Mouse (Mus musculus): Measurements from ENCODE around the gene Podxl2.

Gene Podxl2

DNA sequence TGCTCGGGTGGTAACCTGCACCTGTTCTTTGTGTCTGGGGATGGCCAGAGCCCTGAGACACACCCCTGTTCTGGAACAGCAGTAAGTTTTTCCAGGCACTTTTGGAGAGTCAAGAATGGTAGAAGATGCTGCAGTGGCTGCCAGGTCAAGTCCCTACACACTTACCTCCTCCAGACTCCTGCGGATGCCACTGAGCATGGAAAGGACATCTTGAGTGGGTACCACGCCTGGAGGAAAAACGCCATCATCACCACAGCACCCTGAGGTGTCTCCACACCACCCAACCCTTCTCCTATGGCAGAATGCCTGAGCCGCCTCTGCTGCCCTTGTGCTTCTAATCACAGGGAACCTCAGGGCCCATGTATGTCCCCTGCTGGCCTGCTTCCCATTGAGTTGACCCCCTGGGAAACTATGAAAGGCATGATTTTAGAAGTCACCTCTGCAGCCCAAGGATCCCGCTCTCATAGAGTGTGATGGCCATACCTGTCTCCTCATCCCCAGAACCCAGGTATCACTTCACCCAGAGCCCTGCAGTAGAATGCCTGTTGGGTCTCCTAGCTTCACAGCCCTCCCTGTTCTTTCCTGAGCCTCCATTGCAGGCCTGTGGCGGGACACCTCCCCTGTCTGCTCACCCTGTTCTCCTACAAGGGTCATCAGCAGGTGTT, 29.8 kb downstream of the Podxl2 start:
- DNase-seq (ENCODE audit: extremely low spot score, low spot score): no peak

GRCm38 (mm10) chr6:88843781-88844725, 30.8 kb downstream of the Podxl2 start:
- no peak for DNase-seq (ENCODE audit: extremely low spot score, low spot score)

- no peak for DNase-seq (ENCODE audit: extremely low spot score, low spot score)
These were observed 31.6 kb downstream of the Podxl2 start for GRCm38 (mm10) chr6:88843241-88843640.

GRCm38 (mm10) chr6:88842731-88843151, 32.1 kb downstream of the Podxl2 start:
- no peak for DNase-seq (ENCODE audit: extremely low spot score, low spot score)

GRCm38 (mm10) chr6:88841781-88842689, 32.8 kb downstream of the Podxl2 start, which contains the start of gene Abtb1:
Gene Abtb1, minus strand, starts transcription at chr6:88841984.
- DNase-seq (ENCODE audit: extremely low spot score, low spot score): peak; percentile 98

DNA sequence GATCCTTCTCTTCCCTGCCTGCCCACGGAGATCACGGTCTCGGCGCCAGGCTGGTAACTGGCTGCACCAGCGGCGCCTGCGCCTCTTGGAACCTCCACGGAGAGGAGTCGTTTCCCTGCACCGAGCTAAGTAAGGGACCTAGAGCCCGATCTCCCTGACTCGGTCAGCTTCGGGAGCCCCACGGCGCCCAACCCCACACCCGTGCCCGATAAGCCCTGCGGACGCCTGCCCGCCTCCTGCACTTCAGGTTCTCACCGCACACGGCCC, 33.4 kb downstream of the Podxl2 start:
- no peak for DNase-seq (ENCODE audit: extremely low spot score, low spot score)

DNA sequence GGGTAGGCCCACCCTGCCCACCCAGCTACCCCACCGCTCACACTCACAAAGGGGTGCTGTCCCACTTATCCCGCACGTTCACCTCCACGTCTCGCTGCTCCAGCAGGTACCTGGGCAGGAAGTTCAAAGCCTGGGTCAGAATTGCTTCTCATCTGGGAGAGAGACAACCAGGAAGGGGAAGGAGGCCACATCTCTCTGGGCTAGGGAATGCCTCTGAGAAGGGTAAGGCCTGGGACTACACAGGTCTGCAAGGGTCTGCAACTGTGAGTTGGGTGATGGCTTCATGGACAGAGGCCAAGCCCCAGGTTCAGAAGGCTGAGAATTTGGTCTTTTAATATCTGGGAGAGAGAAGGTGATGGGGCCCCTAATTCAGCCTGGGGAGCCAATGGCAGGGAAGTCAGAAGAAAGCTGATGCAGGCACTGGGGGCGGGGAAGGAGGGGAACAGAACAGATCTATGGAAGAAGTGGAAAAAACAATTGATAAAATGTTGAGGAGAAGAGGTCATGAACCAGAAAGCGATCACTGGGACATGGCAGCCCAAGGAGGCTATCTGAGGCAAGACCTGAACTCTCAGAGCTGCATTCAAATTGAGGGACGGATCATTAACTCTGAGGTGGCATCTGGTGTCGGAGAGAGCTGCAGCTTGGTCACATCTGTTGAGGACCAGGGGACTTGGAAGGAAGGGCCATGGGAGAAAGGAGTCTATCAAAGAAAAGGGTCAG, 33.9 kb downstream of the Podxl2 start:
- DNase-seq (ENCODE audit: extremely low spot score, low spot score): no peak

- DNase-seq (ENCODE audit: extremely low spot score, low spot score): no peak
These were observed 34.6 kb downstream of the Podxl2 start for GRCm38 (mm10) chr6:88840211-88840610.

DNA sequence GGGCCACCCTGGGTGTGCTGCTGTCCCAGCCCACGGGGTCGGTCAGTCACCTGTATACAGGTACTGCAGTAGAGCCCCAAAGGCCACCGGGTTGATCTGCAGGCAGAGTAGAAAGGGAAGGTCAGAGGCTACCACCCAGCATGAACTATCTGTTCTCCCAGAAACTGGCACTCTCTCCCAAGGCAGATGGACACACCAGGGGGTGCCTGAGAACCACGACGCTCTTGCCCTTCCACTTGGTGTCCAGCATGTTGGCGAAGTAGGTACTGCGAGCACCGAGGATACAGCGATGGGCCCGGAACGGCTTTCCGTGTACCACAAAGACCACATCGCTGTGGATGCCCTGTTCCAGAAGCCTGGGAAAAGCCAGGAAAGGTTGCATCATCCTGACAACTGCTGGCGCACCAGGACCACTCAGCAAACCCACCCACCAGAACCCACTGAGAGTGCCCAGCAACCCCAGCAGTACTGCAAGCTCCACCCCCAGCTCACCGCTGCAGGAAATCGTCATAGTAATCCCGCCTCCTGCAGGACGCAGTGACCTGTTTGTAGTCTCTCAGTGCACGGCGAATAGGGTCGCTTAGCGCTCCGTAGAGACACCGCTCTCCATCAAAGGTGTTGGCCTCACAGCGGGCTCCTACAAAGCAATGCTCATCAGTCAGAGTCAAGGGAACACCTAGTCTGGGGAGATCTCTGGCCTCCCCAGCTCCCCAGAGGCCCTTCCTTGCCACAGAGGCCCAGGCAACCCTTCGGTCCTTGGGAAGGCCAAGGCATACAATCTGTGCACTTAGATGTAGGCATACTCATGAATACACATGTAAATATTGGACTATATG, 35.5 kb downstream of the Podxl2 start:
- no peak for DNase-seq (ENCODE audit: extremely low spot score, low spot score)

- DNase-seq (ENCODE audit: extremely low spot score, low spot score): no peak
These were observed 36.2 kb downstream of the Podxl2 start for GRCm38 (mm10) chr6:88838613-88839012.

GRCm38 (mm10) chr6:88837999-88838398, 36.8 kb downstream of the Podxl2 start:
- no peak for DNase-seq (ENCODE audit: extremely low spot score, low spot score)

GRCm38 (mm10) chr6:88836178-88836819, 38.5 kb downstream of the Podxl2 start:
- no peak for DNase-seq (ENCODE audit: extremely low spot score, low spot score)

DNA sequence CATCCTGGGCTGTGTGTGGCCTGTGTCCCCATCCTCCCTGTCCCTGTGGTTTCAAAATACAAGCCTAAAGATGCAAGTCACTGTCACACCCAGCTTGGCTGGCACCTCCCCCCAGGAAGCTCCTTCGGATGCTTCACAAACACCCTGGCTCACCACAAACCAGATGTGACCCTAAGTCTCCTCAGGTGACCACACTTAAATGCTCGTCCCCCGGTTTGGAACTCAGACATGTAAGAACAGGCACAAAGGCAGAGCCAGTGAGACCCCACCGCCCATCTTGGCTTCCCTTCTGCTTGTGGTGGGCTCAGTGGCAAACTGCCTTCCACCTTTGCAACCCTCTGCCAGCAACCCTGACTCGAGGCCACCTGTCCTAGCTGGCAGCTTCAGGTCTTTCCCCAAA, 39.8 kb downstream of the Podxl2 start:
- no peak for DNase-seq (ENCODE audit: extremely low spot score, low spot score)

GRCm38 (mm10) chr6:88833340-88834140, 41.3 kb downstream of the Podxl2 start:
- DNase-seq (ENCODE audit: extremely low spot score, low spot score): no peak

DNA sequence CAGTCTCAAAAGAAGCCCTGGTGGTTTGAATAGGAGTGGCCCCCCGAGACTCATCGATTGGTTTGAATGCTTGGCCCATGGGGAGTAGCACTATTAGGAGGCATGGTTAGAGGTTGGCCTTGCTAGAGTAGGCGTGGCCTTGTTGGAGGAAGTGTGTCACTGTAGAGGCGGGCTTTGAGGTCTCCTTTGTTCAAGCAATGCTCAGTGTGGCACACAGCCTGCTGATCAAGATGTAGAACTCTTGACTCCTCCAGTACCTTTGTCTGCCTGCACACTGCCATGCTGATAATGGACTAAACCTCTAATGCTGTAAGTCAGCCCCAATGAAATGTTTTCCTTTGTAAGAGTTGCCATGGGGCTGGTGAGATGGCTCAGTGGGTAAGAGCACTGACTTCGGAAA, 42.2 kb downstream of the Podxl2 start:
- no peak for DNase-seq (ENCODE audit: extremely low spot score, low spot score)

DNA sequence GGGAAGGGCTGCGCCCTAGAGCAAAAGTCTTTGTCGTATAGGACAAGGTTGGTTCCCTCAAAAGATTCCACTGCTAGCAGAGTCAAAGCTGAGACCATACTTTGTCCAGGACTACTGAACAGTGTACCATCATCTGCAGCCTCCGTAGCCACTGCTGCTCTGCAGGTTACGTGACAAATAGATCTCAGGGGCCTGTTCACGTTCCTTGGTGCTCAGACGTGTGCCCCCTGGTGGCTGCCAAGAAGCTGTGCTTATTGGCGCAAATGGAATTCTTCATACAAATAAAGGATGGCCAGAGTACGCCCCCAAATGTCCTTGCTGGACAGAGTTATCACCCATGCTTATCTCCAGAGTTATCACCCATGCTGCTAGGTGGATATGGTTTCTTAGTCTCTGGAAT, 43.4 kb downstream of the Podxl2 start:
- peak; percentile 68 for DNase-seq (ENCODE audit: extremely low spot score, low spot score)

DNA sequence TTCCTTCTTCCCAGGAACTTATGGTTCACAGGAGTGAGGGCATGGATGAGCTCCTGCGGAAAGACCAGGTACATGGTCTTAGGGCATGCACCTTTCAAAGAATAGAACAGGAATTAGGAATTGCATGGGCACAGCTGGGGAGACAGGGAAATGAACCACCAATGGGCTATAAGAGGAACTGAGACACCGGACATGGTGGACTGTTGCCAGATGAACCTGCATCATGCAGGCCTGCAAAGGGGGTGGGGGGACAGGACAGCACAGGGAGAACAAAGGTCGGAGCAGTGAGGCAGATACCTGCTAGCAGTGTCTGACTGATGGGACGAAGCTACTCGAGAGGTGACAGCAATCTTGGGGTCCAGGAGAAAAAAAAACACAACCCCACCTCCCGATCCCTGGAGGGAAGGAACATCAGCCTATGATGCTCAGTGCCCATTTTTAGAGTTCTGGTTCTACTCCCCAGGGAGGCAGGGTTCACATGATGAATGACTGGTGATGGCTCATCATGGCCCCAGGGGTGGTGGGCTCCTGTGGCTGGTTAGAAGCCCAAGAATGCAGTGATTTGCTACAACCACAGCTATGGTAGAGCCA, 44.6 kb downstream of the Podxl2 start:
- no peak for DNase-seq (ENCODE audit: extremely low spot score, low spot score)

- DNase-seq (ENCODE audit: extremely low spot score, low spot score): no peak
These were observed 45.3 kb downstream of the Podxl2 start for GRCm38 (mm10) chr6:88829579-88829978.

Data from neural tube, embryonic 10.5 days (tissue).